Mouse (Mus musculus) heart, adult 2 months (tissue): ENCODE data around the gene Pard6a. TPM values are rescaled to one million over a fixed set of nuclear protein-coding genes. Genes with fewer than 3 reads are reported as not detected.

ENCODE experiments used
- DNase-seq, 2 experiments: peaks; one replicate each; pipeline ENCODE4 v3.0.0; 2021
- H3K27ac ChIP-seq: fragments of 200-600 bp; 2 replicates; pipeline ENCODE4 v1.8.1; 2022
- H3K27me3 ChIP-seq: fragments of 200-500 bp; 2 replicates; pipeline ENCODE4 v1.6.1; 2012; ENCODE audit warnings: mild to moderate bottlenecking, low read length, inconsistent platforms, mixed read lengths; ENCODE audit not compliant: control insufficient read depth, insufficient read depth
- H3K36me3 ChIP-seq: fragments of 200-500 bp; 2 replicates; pipeline ENCODE4 v1.6.1; 2012; ENCODE audit warnings: low read length, inconsistent platforms; ENCODE audit not compliant: control insufficient read depth, insufficient read depth
- H3K4me1 ChIP-seq: fragments of 200-500 bp; 2 replicates; pipeline ENCODE4 v1.6.1; 2011; ENCODE audit warnings: low read length; ENCODE audit not compliant: control insufficient read depth, insufficient read depth
- H3K4me3 ChIP-seq: fragments of 200-600 bp; 2 replicates; pipeline ENCODE4 v1.8.1; 2022
- H3K79me2 ChIP-seq: fragments of 200-500 bp; replicated peaks from 2 replicates; pipeline ENCODE4 v1.6.1; 2012; ENCODE audit warnings: mild to moderate bottlenecking, inconsistent platforms, low read length, moderate library complexity, mixed read lengths; ENCODE audit not compliant: control insufficient read depth, insufficient read depth
- H3K9ac ChIP-seq: fragments of 200-500 bp; 2 replicates; pipeline ENCODE4 v1.6.1; 2012; ENCODE audit warnings: low read depth, mild to moderate bottlenecking, control low read depth, inconsistent platforms, low read length, mixed read lengths
- CTCF ChIP-seq: fragments of 200-600 bp; IDR thresholded peaks from 2 replicates; pipeline ENCODE4 v1.8.1; 2022; ENCODE audit warnings: antibody characterized with exemption, mild to moderate bottlenecking, moderate library complexity
- EP300 ChIP-seq: fragments of 200-500 bp; IDR thresholded peaks from 2 replicates; pipeline ENCODE4 v1.6.1; 2011; ENCODE audit warnings: low read depth, low read length, control low read depth; ENCODE audit not compliant: insufficient read depth
- POLR2A ChIP-seq: fragments of 200-500 bp; IDR thresholded peaks from 2 replicates; pipeline ENCODE4 v1.6.1; 2011; ENCODE audit warnings: mild to moderate bottlenecking, low read depth, low read length, control low read depth; ENCODE audit not compliant: insufficient read depth
- WGBS: fragments of 180-500 bp; shearing (Covaris S2); methylation state at CpG from one replicate; pipeline ENCODE4 v1.1.7; 2018; 5-methylcytosine and 5-hydroxymethylcytosine counted together
- intact Hi-C: fragments of 180-260 bp; cut with DNase I; formaldehyde crosslinking; loops from one replicate; pipeline ENCODE4 v1.15.1; 2025
- polyA plus RNA-seq: library from polyadenylated mRNA; depleted of rRNA; stranded (reverse); fragments of >200 nt; gene quantifications from 2 replicates; pipeline ENCODE4 v1.2.3, GENCODE M21; 2012
- total RNA-seq, 2 experiments: library from RNA; stranded (reverse); gene quantifications; 2 replicates each; pipeline ENCODE4 v1.2.3; 2021

Gene Pard6a
- total and polyA plus RNA-seq, 3 experiments: 5.5 to 12.0 (median 6.8) TPM

DNA sequence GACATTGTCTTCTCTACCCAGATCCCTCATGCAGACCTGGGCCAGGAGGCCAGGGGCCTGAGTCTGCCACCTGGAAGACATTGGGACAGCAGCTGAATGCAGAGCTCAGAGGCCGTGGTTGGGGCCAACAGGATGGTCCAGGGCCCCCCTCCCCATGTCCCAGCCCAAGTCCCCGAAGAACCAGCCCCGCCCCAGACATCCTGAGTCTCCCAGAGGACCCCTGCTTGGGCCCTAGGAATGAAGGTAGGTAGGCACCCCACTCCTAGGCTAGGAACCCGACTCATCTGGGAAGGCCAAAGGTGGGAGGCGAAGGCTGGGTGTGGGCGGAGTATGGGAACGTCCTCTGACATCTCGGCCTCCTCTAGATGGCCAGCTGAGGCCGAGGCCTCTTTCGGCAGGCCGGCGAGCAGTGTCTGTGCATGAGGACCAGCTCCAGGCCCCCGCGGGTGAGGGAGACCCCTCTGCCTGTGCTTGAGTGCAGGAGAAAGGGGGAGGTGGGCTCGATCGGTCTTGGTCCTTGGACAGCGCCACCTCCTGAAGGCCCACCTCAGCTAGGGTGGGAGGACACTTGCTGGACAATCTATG is 3.7 kb upstream of the Pard6a start:
- no peak for TF ChIP-seq POLR2A
- TF ChIP-seq EP300: no peak
- no peak for TF ChIP-seq CTCF
- no peaks in the 10 kb centered on the region for H3K79me2 ChIP-seq
- intact Hi-C loops: no loop called here

DNA sequence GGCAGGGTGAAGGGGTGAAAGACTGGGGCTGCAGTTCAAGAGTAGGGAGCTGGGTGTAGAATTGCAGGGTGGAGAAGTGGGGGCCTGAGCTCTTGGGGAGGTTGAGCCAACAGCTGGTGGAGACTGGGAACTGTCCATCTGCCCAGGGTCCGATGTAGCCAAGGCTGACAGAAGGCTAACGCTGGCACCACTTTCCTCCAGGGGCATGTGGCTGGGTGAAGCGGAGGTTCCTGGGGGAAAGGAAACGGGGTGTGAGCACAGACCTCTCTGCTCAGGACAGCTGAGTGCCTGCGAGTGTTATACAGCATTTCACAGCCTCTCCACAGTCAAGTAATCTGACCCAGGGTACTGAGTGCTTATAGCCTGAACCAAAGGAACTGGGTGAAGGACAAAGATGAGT is 2.2 kb upstream of the Pard6a start:
- TF ChIP-seq CTCF (no peak), POLR2A (no peak), EP300 (no peak)
- intact Hi-C loops: no loop called here

More for the DNA sequence above, 3.7 kb upstream of the Pard6a start:
- WGBS: 89% methylated on average over 17 of the region's 17 CpGs
- no peak overlapping the region for H3K9ac ChIP-seq
- H3K4me3 ChIP-seq: no peak overlapping the region
- H3K4me1 ChIP-seq: peaks cover 6% of the 10 kb centered on the region
- no peak overlapping the region for H3K27ac ChIP-seq
- H3K36me3 ChIP-seq: no peaks in the 10 kb centered on the region
- no peaks in the 10 kb centered on the region for H3K27me3 ChIP-seq
- no peak for DNase-seq

DNA sequence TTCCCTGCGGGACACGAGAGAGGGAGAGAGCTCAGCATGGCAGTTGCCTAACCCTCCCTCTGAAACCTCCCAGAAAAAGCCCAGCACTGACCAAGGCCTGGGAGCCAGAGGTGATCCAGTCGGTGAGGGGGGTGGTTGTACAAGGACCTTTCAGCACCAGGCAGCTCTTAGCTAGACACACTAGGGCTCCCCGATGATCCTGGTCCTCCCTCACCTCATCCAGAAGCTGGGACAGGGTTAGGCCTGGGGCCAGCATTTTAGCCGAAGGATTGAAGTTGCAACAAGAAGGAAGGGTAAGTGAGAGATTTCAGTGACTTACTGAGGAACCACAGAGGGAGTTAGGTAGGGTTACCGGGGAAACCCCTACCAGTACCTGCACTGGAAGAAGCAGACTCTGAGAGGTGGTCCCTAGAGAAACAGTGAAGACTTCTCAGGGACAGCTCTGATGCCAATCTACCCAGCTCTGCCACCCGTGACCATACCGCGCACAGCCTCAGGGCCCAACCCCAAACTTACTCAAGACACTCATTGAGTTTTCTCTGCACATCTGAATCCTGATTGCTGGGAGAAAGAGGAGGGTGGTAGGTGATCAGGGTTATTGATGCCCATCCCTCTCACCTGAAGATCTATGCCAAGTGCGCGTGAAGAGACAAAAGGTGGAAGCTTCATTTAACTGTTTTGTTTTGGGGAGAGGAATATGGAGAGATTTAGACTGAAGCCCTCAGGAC is 1.3 kb upstream of the Pard6a start:
- Histone ChIP-seq H3K27ac (no peak overlapping the region), H3K4me3 (no peak overlapping the region), H3K9ac (no peak overlapping the region), H3K36me3 (no peaks in the 10 kb centered on the region), H3K27me3 (no peaks in the 10 kb centered on the region), H3K79me2 (no peaks in the 10 kb centered on the region), H3K4me1 (peaks cover 3% of the 10 kb centered on the region)
- intact Hi-C loops: loop anchor here (2.0 to 5.0 kb wide), 3 partner anchors 62 to 313 kb away; partner anchors contain the start of genes Agrp, Ctcf, Ddx28 and Pskh1
- no peak for DNase-seq
- WGBS: 94% methylated on average over 11 of the region's 11 CpGs
- no peak for TF ChIP-seq CTCF
- TF ChIP-seq EP300: no peak
- TF ChIP-seq POLR2A: no peak

More for the DNA sequence above, 2.2 kb upstream of the Pard6a start:
- peaks cover 6% of the 10 kb centered on the region for H3K4me1 ChIP-seq
- H3K4me3 ChIP-seq: no peak overlapping the region
- H3K27me3 ChIP-seq: no peaks in the 10 kb centered on the region
- H3K9ac ChIP-seq: no peak overlapping the region
- whole genome bisulfite sequencing: 94% methylated on average over 5 of the region's 5 CpGs
- no peak for DNase-seq
- no peaks in the 10 kb centered on the region for H3K36me3 ChIP-seq
- no peaks in the 10 kb centered on the region for H3K79me2 ChIP-seq
- H3K27ac ChIP-seq: no peak overlapping the region

DNA sequence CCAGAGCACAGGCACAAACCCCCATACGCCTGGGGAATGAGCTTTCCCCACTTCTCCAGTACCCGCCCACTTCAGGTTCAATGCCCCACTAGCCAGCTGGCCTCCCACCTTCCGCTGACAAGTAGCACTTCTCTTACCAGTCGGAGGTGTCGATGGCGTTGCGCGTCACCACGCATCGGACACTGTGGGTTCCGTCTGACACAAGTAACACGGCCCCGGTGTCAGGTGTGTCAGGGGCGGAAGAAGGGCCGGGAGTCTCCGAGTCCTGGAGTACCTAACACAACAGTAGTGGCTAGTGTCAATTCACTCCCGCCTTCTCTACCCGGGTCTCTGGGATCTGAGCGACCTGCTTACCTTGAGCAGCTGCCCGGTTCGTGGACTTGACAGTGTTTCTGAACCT is 382 bp upstream of the Pard6a start:
- peak overlapping the region; percentile 85 for H3K4me3 ChIP-seq
- intact Hi-C loops: loop anchor here (2.0 to 5.0 kb wide), 3 partner anchors 63 to 312 kb away; partner anchors contain the start of genes Agrp, Ctcf, Ddx28 and Pskh1

DNA sequence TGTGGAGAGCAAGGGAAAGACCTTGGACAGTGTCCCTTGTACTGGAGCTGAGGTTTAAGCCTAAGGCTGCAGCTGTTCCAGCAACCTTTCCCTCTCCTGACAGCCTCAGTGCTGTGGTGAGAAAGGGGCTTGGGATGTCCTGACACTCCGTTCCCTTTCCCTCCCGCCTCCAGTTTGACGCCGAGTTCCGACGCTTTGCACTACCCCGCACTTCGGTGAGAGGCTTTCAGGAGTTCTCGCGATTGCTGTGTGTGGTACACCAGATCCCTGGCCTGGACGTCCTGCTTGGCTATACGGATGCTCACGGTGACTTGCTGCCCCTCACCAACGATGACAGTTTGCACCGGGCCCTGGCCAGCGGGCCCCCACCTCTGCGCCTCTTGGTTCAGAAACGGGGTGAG is 1.1 kb downstream of the Pard6a start:
- Histone ChIP-seq H3K36me3 (no peaks in the 10 kb centered on the region), H3K27ac (peak overlapping the region; percentile 92), H3K4me3 (peak overlapping the region; percentile 85), H3K9ac (no peak overlapping the region; the same call in 1 of the 2 replicates), H3K79me2 (no peaks in the 10 kb centered on the region), H3K27me3 (no peaks in the 10 kb centered on the region), H3K4me1 (peaks cover 3% of the 10 kb centered on the region)
- WGBS: 62% methylated on average over 18 of the region's 18 CpGs
- intact Hi-C loops: loop anchor here (5.0 kb wide), 2 partner anchors 65 to 310 kb away; partner anchors contain the start of genes Agrp, Ctcf and Ddx28
- no peak for DNase-seq
- TF ChIP-seq EP300: no peak
- no peak for TF ChIP-seq POLR2A
- TF ChIP-seq CTCF: no peak

More for the DNA sequence above, 382 bp upstream of the Pard6a start:
- Histone ChIP-seq H3K36me3 (no peaks in the 10 kb centered on the region), H3K27me3 (no peaks in the 10 kb centered on the region), H3K9ac (peak overlapping the region; percentile 86), H3K4me1 (peaks cover 3% of the 10 kb centered on the region), H3K79me2 (no peaks in the 10 kb centered on the region), H3K27ac (peak overlapping the region; percentile 92)
- under 1% methylated on average over 21 of the region's 21 CpGs for WGBS
- no peak for DNase-seq
- no peak for TF ChIP-seq POLR2A
- TF ChIP-seq EP300: 0 out of 2 replicates have a peak, but pooled peaks have one; percentile 18
